Mouse (Mus musculus) forelimb bud, embryonic 11.5 days (tissue): ENCODE data around the gene Ccdc42.

Experiments used
- DNase-seq: peaks from one replicate; pipeline ENCODE4 v3.0.0-alpha.2; 2012; ENCODE audit warnings: low read depth, low spot score

Ccdc42 gene

DNA sequence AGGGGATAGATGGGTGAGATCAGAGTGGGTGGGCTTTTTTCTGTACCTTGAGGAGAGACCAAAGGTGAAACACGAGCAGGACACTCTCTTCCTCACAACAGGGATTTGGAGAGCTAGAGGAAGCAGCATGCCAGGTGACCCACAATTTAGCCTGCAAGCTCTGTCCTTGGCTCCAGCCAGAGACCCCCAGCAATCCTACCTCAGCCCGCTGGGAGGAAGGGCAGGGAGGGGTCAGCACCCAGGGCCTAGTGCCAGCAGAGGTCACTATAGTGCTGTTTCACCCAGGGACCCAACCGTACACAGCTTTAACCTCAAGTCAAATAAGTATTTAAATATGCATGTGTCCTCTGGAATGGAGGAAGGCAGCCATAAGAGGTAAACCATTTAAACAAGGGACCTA lies 931 bp upstream of the Ccdc42 start:
- no peak for DNase-seq

DNA sequence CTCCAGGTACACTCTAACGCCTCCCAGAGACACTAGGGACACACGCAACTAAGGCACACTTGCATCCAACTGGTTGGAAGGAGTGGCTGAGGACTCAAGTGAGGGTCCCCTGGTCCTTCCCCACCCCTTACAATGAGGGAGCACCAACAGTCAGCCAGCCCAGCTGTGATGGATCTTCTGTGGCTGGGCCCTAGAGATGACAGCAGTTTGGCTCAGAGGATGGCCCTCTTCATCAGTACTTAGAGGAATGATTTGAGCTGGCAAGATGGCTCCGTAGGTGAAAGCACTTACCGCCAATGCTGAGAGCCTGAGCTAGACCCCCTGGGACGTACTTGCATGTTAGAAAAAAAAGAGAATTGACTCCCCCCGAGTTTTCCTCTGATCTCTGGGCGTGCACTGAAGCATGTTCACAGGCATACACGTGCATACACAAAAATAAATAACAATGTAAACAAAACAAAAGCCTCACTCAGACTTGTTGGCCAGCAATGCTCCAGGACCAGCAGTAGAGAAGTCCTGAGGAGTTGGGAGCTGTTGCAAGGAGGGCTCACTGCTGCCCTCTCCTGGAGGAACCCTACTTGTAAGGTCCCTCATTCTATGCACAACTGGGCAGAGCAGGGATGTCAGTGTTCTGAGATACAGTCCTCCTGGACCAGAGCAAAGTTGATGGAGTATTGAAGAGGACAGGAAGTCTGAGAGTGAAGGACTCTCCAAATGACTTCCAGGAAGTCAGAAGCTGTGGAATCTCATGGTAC lies 2.4 kb downstream of the Ccdc42 start:
- peak; percentile 83 for DNase-seq

DNA sequence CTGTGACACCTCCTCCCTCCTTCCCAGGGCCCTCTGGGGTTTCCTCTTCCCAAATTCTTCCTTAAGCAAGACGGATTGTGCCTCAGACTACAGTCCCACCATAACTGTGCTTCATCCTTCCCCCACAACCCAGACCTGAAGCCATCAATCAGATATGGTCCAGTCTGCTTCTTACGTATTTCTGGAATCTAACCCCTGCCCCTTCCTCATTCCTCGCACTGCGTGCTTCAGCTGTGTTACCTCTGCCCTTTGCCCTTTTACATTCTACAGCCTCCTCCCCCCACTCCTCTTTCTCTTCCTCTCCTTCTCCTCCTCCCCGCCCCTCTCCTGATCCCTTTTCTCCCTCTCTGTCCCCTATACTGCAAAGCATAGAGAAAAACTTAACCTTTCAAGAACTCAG lies 4.9 kb downstream of the Ccdc42 start:
- no peak for DNase-seq

DNA sequence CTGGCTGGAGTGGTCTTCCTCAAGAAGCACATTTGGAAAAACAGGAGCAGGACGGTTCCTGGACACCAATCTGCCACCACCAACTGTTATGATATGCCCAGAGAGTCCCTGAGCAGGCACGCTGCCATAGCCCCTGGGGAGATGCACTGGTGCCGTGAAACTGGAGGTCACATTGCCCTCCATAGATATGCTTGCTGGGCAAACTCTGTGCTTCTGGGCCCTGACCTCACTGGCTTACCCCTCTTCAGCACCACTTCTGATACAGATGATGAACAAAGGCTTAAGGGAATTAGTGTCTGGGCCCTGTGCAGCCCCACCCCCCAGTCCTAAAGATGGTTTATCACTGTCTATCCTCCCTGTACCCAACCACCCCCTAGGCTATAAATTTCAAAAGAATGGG lies 6.4 kb downstream of the Ccdc42 start:
- DNase-seq, result no peak

DNA sequence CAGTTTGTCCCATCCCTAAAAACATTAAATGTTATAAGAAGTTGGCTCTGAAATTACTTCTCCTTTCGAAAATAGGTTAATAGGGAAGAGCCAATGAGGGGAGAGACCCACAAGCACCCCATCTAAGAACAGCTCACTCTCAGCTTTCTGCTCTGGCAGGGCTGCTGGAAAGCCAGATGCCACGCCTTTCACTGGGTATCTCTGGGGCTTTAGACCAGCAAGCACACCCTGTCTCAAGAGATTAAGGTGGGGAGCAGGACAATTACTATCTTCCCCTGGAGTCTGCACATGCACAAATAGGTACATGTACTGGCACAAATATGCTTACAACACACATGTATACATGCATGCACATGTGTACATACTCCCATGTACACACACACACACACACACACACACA lies 11.1 kb downstream of the Ccdc42 start:
- no peak for DNase-seq

DNA sequence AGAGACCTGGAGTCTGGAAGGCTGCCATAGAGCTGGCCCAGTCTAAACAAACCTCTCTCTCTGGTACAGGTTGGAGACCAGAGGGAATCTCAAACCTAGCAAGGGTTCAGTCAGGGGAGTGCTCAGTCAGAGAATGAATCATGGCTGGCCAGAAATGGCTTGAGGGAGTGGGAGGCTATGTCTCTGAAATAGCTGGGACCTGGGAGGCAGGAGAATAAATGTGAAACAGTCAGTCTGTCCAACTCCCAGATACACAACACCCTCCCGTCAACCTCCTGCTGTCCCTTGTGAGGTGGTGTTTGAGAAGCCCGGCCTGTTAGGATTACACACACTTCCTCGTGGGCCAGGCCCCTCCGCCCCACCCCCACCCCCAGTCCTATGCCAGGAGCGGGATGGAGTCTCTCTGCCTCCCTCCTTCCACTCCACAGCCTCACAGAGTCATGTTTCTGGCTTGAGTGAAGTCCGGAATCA lies 13.8 kb downstream of the Ccdc42 start:
- DNase-seq, result no peak

DNA sequence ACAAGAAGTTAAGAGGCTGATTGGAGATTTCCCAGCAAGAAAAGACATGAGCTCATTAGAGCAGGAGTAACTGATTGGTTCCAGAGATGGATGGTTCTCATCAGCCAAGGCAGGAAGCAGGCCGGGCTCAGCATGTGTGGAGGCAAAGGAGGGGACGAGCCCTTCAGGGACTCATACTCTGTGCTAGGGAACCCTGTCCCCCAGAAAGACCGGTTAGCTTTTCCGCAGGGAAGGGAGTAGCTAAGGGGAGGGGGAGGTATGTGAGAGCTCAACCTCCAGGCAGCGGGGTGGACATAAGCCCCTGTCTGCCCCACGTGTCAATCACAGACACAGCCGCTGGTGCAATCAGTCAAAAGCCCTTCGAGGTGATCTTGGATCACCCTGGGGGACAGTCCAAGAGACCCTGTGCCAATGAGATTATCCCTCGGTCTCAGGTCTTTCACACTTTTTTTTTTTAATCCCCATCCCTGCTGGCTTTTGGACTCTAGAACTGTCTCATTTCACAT lies 14.7 kb downstream of the Ccdc42 start:
- DNase-seq, result peak; percentile 41

DNA sequence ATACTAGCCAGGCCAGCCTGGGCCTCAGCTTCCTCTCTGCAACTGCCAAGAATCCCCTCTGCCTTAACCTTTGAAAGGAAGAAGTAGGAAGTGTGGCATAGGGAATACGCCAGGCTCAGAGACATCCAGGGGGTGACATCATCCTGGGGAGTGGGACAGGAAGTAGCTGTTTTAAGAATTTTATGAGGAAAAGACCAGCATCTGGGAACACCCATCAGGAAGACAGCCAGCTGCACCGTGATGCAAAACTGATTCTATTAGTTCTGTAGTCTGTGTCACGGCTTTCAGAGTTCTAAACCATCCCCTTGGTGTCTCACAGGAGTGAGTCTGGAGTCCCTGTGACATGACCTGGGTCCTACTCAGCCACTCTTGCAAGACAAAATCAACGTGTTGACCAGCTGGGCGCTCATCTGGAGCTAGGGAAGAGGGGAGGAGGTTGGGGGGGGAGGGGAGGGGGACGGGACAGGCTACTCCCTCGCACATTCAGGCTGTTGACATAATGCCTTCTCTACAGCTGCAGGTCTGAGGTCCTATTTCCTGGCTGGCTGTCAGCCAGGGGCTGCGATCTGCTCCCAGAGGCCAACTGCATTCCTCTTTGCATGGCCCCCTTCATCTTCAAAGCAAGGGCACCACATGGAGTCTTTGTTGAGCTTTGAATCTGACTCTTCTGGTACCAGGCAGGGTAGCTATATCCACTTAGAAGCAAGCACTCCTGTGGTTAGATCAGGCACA lies 15.5 kb downstream of the Ccdc42 start:
- DNase-seq, result peak; percentile 78

DNA sequence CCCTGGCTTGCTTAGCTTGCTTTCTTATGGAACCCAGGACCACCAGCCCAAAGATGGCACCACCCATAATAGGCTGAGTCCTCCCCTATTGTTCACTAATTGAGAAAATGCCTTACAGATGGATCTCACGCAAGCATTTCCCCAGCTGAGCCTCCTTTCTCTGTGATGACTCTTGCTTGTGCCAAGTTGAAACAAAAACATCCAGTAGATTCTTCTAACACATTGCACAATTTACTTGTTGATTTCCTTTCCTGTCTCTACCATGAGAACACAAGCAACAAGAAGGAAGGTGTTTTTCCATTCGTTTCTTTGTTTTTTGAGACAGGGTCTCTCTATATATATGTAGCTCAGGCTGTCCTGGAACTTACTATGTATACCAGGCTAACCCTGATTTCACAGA lies 20.2 kb downstream of the Ccdc42 start:
- no peak for DNase-seq

DNA sequence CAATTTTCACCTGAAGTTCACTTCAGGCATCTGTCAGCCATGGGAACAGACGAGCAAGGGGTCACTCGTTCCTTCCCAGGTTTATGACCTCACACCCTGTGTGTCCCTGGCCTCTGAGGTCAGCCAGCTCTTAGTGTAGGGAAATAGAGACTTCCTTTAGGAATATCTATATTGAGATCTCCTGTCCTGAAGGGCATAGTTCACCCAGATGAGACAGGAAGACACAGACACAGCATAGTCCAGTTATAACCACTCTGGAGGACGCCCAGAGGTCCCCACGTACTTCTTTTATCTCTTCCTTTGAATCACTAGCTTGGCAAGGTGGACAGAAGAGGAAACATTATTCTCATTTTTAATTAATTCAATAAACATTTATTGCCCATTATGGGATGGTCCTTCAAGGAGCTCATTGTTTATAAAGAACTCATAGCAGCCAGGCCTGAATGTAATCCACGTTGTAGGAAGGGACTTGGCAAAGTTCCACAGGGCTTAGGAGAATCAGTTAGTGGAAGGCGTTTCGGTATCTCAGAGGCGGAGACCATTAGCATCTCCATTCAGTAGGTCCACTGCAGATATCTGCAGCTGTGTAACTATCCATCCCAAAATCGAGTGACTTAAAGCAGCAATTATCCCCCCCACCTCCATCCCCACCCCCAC lies 23.2 kb downstream of the Ccdc42 start:
- DNase-seq, result no peak

DNA sequence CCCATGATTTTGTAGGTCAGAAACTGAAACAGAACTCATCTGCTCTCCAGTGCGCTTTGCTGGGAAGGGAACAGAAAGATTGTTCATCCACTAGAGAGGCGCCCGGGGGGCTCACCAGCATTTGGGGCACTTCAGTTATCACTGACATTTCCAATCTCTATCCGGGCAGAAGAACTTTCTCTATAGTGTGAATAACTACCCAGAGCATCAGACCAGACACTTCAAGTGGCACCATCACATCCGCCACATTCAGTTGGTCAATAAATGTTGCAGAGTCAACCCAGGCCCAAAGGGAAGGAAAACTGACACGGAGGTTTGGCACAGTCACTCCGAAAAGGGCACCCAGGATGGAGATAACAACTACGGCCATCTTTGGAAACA lies 23.7 kb downstream of the Ccdc42 start:
- DNase-seq, result no peak

DNA sequence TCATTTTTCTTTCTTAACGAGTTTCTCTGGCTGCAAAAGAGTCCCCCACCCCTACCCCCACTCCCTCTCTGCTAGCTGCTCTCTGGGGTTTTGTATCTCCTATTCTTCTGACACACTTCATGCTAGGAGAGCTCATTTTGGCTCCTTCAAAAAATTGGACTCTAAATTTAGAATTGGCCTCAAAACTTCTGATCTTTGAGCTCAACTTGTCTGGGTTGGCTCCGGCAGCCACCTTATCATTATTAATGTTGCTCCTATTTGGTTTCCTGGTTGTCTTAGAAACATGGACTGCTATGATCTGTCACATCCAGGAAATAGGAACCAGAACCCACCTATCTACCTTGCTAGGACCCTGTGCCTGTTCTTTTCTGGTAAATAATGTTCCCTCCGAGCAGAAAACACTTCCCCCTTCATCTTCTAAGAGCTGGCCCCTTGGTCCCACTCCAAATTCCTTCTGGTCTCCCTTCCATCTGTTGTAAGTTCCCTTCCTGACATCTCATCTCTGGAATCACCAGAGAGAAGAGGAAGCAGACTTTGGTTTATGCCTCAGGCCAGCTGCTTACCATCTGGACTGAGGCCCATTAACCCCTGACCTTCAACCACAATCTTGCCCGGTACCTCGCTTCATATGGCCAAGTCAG lies 26.4 kb downstream of the Ccdc42 start:
- DNase-seq, result peak; percentile 72

DNA sequence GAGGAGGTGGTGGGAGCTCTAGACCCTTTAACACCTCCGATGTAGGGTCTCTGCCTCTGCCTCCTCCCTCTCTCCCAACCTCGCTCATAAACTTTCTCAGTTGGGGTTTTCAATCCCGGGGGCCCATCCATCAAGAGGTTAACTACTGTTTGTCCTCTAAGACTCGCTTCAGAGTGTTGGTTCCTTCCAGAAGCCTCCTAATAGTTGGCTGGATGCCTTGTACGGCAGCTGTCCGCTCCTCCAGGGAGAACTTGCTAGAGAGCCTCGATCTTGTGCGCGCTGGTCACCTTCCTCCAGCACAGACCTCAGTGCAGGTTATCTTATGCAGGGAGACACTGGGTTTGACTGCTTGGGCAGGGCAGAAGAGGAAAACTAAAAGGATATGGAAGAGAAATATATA lies 35.9 kb downstream of the Ccdc42 start:
- DNase-seq, result no peak

DNA sequence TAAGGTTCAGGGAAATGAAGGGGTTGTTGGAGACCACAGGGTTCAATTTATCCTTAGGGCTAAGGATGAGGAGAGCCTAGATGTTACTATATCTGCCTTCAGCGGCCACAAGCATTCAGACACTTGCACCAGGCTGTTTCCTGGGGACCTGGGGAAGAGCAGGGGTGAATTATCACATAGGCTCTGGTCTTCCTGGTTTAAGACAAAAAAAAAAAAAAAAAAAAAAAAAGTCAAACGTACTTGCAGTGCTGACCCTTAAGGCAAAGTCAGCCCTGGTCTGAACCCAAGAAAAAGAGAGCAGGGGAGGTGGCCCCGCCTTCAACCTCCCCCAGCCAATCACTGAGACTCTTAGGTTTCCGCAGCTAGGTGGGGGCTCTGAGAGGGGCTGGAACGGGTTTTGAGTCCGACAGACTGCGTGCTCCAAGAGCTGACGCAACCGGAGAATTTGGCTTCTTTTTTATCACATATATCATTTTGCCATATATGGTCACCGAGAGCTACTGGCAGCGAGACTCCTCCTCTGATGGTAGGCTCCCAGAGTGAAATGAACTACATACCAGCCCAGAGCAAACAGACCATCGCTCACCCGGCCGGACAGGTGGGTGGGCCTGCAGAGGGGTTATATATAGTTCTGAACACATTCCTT lies 36.5 kb downstream of the Ccdc42 start:
- DNase-seq, result peak; percentile 77

DNA sequence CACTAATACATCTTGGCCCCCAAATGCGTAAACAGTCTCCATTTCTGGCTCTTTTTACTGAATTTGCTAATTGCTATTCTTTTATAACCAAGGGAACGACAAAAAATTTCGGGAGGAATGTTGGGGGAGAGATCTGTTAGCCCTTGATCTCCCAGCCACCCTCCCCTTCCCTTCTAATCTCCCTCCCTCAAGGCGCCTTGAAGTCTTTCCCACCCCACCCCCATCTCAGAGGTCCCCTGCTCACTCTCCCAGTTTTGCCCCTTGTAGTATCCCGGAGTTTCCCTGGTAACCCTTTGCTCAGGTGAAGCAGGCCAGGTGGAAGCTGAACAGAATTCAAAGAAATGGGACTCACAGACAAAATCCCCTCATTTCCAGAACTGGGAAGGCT lies 37.0 kb downstream of the Ccdc42 start:
- DNase-seq, result no peak

DNA sequence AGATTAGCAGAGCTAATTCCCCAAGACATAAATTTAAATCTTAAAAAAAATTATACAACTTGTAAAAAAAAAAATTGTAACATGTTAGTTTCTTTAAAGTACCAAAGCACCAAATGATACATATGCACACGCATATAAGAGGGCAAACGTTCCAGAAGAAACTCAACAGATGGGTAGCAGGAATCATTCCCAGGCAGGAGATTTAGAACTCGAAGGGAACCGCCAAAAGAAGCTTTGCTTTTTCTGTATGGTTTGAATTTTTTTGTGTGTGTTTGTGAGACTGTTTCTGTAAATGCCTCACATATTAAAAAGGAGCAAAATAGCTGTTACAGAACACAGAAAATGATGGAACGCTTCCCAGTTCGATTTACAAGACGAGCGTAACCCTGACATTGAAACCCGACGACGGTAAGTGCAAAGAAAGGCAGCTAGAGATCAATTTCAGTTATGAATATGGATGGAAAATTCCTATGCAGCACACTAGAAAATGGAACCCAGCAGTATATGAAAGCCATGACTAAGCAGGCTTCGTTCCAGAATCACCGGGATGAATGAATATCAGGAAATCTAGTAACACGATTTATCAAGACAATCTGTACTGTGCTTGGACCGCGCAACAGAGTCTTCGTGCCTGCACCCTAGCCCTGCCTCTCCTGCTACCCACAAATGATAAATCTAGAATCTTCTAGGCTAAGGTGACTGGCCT lies 44.9 kb downstream of the Ccdc42 start:
- no peak for DNase-seq

DNA sequence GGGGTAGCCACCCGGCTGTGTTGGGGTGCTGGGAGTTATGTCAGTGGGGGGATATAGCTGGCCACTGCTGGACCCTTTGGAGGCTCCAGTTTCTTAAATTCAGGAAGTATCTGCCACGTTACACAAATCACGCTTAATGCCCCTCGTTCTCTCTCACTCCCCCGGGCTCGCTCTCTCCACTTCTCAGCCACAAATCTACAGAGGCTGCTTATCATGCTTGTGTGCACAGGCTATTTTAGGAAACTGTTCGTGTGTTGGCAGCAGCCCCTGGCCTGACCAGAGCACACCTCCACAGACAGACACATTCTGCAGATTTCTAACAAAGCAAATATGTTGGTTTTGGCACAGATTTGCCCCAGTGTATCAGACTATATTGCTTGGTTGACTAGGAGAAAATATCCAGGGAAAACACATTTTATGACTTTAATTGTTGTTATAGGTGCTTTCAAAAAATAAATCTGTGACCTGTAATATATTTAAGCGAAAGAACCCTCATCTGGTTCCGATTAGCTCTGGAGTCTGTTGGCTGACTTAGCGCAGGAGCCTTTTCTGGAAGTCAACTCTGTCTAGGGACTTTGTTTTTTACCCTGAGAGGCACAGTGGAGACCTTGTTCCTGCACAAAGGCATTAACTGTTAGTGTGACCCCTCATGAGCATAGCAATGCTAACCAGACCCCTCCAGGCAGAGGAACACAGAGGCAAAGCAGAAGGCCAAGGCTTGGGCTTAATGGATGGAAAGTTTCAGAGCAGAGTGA lies 51.2 kb downstream of the Ccdc42 start:
- peak; percentile 90 for DNase-seq

DNA sequence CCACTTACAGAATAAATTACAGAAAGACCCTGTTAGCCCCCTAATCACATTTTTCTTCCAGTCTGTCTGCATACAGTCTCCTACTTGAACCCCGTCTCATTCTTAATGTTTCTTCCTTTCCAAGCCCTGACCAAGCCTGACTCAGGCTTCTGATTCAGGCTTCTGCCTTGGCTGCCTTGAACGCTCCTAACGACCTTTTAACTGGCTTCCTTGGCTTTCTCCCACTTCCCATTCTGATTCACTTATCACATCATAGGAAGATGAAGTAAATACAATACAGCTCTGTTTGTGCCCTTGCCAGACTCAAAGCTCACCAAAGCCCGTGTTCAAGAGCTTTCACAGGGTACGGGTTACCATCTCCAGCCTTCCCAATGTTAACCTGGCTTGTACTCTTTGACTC lies 54.5 kb downstream of the Ccdc42 start:
- DNase-seq, result no peak

DNA sequence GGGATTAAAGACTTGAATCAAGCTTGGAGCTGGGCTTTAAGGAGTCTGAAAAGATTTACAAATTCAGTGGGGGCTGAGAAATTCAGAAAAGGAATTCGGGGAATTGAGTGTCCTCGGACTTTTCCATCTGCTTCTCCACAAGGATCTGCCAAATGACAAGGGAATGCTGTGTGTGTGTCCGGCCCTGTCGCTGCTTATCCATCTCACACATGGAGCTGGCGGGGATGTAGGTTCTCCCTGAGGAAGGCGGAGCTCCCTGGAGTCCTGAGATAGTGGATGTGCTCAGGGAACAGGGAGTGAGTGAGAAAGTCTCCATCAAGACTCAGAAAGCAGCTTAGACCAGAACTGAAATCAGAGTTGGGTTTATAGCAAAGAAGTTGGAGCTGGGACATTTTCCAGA lies 58.0 kb downstream of the Ccdc42 start:
- DNase-seq, result no peak
